Mouse (Mus musculus) limb, embryonic 14.5 days (tissue): Measurements from ENCODE around the gene Exosc3. TPM values are rescaled to one million over a fixed set of nuclear protein-coding genes. Genes with fewer than 3 reads are reported as not detected.

Experiments used
- ATAC-seq: fragments of 200-750 bp; cut with Nextera tagmentation; 2 replicates; pipeline ENCODE4 v1.8.0; 2017; ENCODE audit warnings: low read depth, moderate number of reproducible peaks, moderate TSS enrichment; ENCODE audit not compliant: low FRiP score
- DNase-seq: peaks from one replicate; pipeline ENCODE4 v3.0.0-alpha.2; 2015; ENCODE audit warnings: low spot score
- H3K27ac ChIP-seq: fragments of 300-500 bp; sonication (generic); replicated peaks from 2 replicates; pipeline ENCODE4 v1.5.1; 2014; ENCODE audit warnings: low read depth, mild to moderate bottlenecking, low read length, moderate library complexity, mixed read lengths
- H3K27me3 ChIP-seq: fragments of 300-500 bp; sonication (generic); 2 replicates; pipeline ENCODE4 v1.6.1; 2014; ENCODE audit warnings: low read length, mixed read lengths; ENCODE audit not compliant: control insufficient read depth, insufficient read depth
- H3K36me3 ChIP-seq: fragments of 300-500 bp; sonication (generic); 2 replicates; pipeline ENCODE4 v1.6.1; 2014; ENCODE audit warnings: mild to moderate bottlenecking, low read length, moderate library complexity, mixed read lengths; ENCODE audit not compliant: control insufficient read depth, insufficient read depth
- H3K4me1 ChIP-seq: fragments of 300-500 bp; sonication (generic); 2 replicates; pipeline ENCODE4 v1.6.1; 2014; ENCODE audit warnings: antibody characterized with exemption, low read length, mixed read lengths; ENCODE audit not compliant: control insufficient read depth, insufficient read depth
- H3K4me2 ChIP-seq: fragments of 300-500 bp; sonication (generic); replicated peaks from 2 replicates; pipeline ENCODE4 v1.6.1; 2014; ENCODE audit warnings: low read depth, mild to moderate bottlenecking, low read length, moderate library complexity; ENCODE audit not compliant: severe bottlenecking
- H3K4me3 ChIP-seq: fragments of 300-500 bp; sonication (generic); replicated peaks from 2 replicates; pipeline ENCODE4 v1.5.1; 2014; ENCODE audit warnings: low read length
- H3K9ac ChIP-seq: fragments of 300-500 bp; sonication (generic); 2 replicates; pipeline ENCODE4 v1.6.1; 2014; ENCODE audit warnings: mild to moderate bottlenecking, low read depth, low read length, moderate library complexity; ENCODE audit not compliant: severe bottlenecking
- H3K9me3 ChIP-seq: fragments of 300-500 bp; sonication (generic); 2 replicates; pipeline ENCODE4 v1.6.1; 2016; ENCODE audit warnings: low read length; ENCODE audit not compliant: control insufficient read depth
- POLR2A ChIP-seq: fragments of 200-500 bp; IDR thresholded peaks from 2 replicates; pipeline ENCODE4 v1.8.0; 2012; ENCODE audit warnings: inconsistent platforms, mild to moderate bottlenecking, moderate library complexity, borderline replicate concordance; ENCODE audit not compliant: insufficient read depth, insufficient read length; ENCODE audit errors: extremely low read depth
- WGBS: fragments of 180-500 bp; shearing (Covaris S2); extraction: QIAGEN DNeasy Blood & Tissue Kit; methylation state at CpG from one replicate; pipeline ENCODE4 v1.1.7; 2014; 5-methylcytosine and 5-hydroxymethylcytosine counted together
- polyA plus RNA-seq, 2 experiments: library from polyadenylated mRNA; depleted of rRNA in 1 of 2; stranded (reverse) in 1 of 2; unstranded in 1 of 2; fragments of >200 nt; fragmentation: Nextera tagmentation in 1 of 2; extraction: Ambion mirVana in 1 of 2; gene quantifications; 2 replicates each; pipeline versions ENCODE4 v1.2.1 to v1.2.3; 2012 to 2014

The Exosc3 gene
- polyA plus RNA-seq, 2 experiments: 47.7 to 66.6 TPM

GRCm38 (mm10) chr4:45376573-45376972, 34.0 kb upstream of the Exosc3 start:
- Histone ChIP-seq H3K9me3 (no peaks in the 10 kb centered on the region), H3K4me2 (no peak overlapping the region), H3K27me3 (no peaks in the 10 kb centered on the region), H3K9ac (no peak overlapping the region), H3K27ac (no peak overlapping the region), H3K4me3 (no peak overlapping the region), H3K36me3 (peaks cover 53% of the 10 kb centered on the region), H3K4me1 (no peaks in the 10 kb centered on the region)
- TF ChIP-seq POLR2A: no peak
- no peak for DNase-seq
- WGBS: 88% methylated on average over 4 of the region's 4 CpGs
- ATAC-seq: no peak

- Histone ChIP-seq H3K9ac (no peak overlapping the region), H3K36me3 (peaks cover 66% of the 10 kb centered on the region), H3K4me1 (no peaks in the 10 kb centered on the region), H3K27me3 (no peaks in the 10 kb centered on the region), H3K27ac (no peak overlapping the region), H3K4me3 (no peak overlapping the region), H3K9me3 (no peaks in the 10 kb centered on the region), H3K4me2 (no peak overlapping the region)
- 77% methylated on average over 5 of the region's 5 CpGs for WGBS
- DNase-seq (no peak), ATAC-seq (no peak)
- no peak for TF ChIP-seq POLR2A
Observed at GRCm38 (mm10) chr4:45374879-45375278, 32.3 kb upstream of the Exosc3 start.

GRCm38 (mm10) chr4:45371261-45371660, 28.7 kb upstream of the Exosc3 start:
- no peak overlapping the region for H3K27ac ChIP-seq
- 80% methylated on average over 3 of the region's 3 CpGs for WGBS
- no peak for TF ChIP-seq POLR2A
- H3K36me3 ChIP-seq: peaks cover 64% of the 10 kb centered on the region
- no peak overlapping the region for H3K4me2 ChIP-seq
- no peaks in the 10 kb centered on the region for H3K27me3 ChIP-seq
- H3K4me1 ChIP-seq: no peaks in the 10 kb centered on the region
- no peak overlapping the region for H3K4me3 ChIP-seq
- no peaks in the 10 kb centered on the region for H3K9me3 ChIP-seq
- ATAC-seq (no peak), DNase-seq (no peak)
- no peak overlapping the region for H3K9ac ChIP-seq

GRCm38 (mm10) chr4:45356653-45357052, 14.1 kb upstream of the Exosc3 start:
- no peak for TF ChIP-seq POLR2A
- Histone ChIP-seq H3K4me2 (no peak overlapping the region), H3K36me3 (peaks cover 41% of the 10 kb centered on the region), H3K27me3 (no peaks in the 10 kb centered on the region), H3K27ac (no peak overlapping the region), H3K9ac (no peak overlapping the region), H3K4me3 (no peak overlapping the region), H3K4me1 (no peaks in the 10 kb centered on the region), H3K9me3 (no peaks in the 10 kb centered on the region)
- WGBS: 93% methylated on average over 3 of the region's 3 CpGs
- ATAC-seq: no peak
- no peak for DNase-seq

- peaks cover 6% of the 10 kb centered on the region; the same call in 1 of the 2 replicates for H3K36me3 ChIP-seq
- H3K9me3 ChIP-seq: no peaks in the 10 kb centered on the region
- H3K4me2 ChIP-seq: peak within 1 kb of the TSS; percentile 71
- WGBS: under 1% methylated on average over 22 of the region's 42 CpGs
- H3K27me3 ChIP-seq: no peaks in the 10 kb centered on the region
- TF ChIP-seq POLR2A: peak; percentile 75; the same call in 1 of the 2 replicates
- H3K9ac ChIP-seq: peak within 1 kb of the TSS; percentile 92
- H3K4me1 ChIP-seq: peaks cover 17% of the 10 kb centered on the region
- DNase-seq (peak; percentile 92), ATAC-seq (peak; percentile 95)
- H3K4me3 ChIP-seq: peak within 1 kb of the TSS; percentile 97
- H3K27ac ChIP-seq: peak within 1 kb of the TSS; percentile 95
Observed at GRCm38 (mm10) chr4:45341669-45342249, 773 bp downstream of the Exosc3 start, which contains the start of gene Dcaf10. Gene Dcaf10, plus strand, starts transcription at chr4:45342101.

GRCm38 (mm10) chr4:45341226-45341625, 1.3 kb downstream of the Exosc3 start:
- no peak for DNase-seq
- Histone ChIP-seq H3K27ac (peak overlapping the region; percentile 95), H3K9me3 (no peaks in the 10 kb centered on the region), H3K27me3 (no peaks in the 10 kb centered on the region), H3K4me2 (peak overlapping the region; percentile 71), H3K36me3 (peaks cover 3% of the 10 kb centered on the region; the same call in 1 of the 2 replicates), H3K4me3 (peak overlapping the region; percentile 97), H3K9ac (peak overlapping the region; percentile 92; the same call in 1 of the 2 replicates), H3K4me1 (peaks cover 17% of the 10 kb centered on the region)
- TF ChIP-seq POLR2A: no peak
- no peak for ATAC-seq
- WGBS: 57% methylated on average over 9 of the region's 9 CpGs
